Mouse (Mus musculus): ENCODE data around the gene Limd1.

Gene Limd1

DNA sequence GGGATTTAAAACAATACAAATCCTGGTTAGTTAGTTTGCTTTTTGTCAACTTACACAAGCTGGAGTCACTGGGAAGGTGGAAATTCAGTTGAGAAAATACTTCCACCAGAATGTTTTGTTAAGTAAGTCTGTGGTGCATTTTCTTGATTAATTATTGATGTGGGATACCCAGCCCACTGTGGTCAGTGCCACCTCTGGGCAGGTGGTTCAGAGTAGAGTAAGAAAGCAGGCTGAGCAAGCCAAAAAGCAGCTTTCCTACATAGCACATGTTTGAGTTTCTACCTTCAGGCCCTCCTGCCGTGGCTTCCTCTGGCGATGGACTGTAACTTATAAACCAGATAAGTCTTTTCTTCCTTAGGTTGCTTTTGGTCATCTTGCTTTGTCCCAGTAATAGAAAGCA lies 61.3 kb downstream of the Limd1 start:
- intact Hi-C loops (cut with DNase I), result no loop called here

DNA sequence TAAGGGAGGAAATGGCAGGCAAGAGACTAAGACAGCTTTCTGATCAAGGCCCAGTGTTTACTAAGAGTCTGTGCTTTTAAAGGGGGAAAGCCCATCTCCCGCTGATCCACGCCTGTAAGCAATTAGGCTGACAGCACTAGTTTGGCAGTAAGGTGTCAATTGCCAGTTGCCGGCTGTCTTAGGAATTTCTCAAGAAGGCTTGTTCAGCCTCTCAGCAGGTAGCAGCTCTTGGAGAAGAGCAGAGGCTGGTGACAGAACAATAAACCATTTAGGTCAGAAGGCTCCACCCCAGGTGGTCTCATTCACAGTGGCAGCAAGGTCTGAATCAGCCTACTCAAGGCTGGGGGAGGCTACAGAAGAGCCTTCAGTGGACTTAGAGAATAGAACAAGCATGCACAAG lies 76.1 kb downstream of the Limd1 start:
- intact Hi-C loops (cut with DNase I), result no loop called here
